Mouse (Mus musculus) neutrophil, adult 65 days (primary cell): Measurements from ENCODE around the gene Tex48. TPM values are rescaled to one million over a fixed set of nuclear protein-coding genes. Genes with fewer than 3 reads are reported as not detected.

ENCODE experiments used
- total RNA-seq: library from RNA; stranded (reverse); gene quantifications from 2 replicates; pipeline ENCODE4 v1.2.4, GENCODE M21; 2023

Tex48 gene
- not detected in 2 replicates for total RNA-seq

GRCm38 (mm10) chr4:63622378-63622835, at the start of gene Tex48:
Gene Tex48 (minus strand): TSS chr4:63622428.

GRCm38 (mm10) chr4:63663279-63663678, 41.1 kb upstream of the Tex48 start, which contains the start of gene Gm11214:
Gene Gm11214 (minus strand): TSS chr4:63663379.

GRCm38 (mm10) chr4:63604945-63605344, 17.3 kb downstream of the Tex48 start, which contains the start of gene Gm11213:
Gene Gm11213 (minus strand): TSS chr4:63605261.

GRCm38 (mm10) chr4:63558407-63559081, 63.7 kb downstream of the Tex48 start, which contains the start of gene Tmem268:
Gene Tmem268 (plus strand): TSS chr4:63558781.

Other genes with a start within 250 kb of the Tex48 start
- gene Akna, start 219.1 kb downstream of the Tex48 start, total RNA-seq: 260 and 309 TPM in 2 replicates
- gene Whrn, start 126.4 kb downstream of the Tex48 start, total RNA-seq: 0.95 and 1.4 TPM in 2 replicates
- gene Atp6v1g1, start 77.7 kb downstream of the Tex48 start, total RNA-seq: 143 and 167 TPM in 2 replicates
- 22.0 and 29.3 TPM in 2 replicates for gene Tmem268, start 63.6 kb downstream of the Tex48 start, total RNA-seq
- gene Gm11213, start 17.2 kb downstream of the Tex48 start, total RNA-seq: not detected in 2 replicates
- not detected in 2 replicates for gene Gm11214, start 41.0 kb upstream of the Tex48 start, total RNA-seq
- not detected in 2 replicates for gene Tnfsf15, start 122.7 kb upstream of the Tex48 start, total RNA-seq
- gene Tnfsf8, start 238.9 kb upstream of the Tex48 start, total RNA-seq: not detected in 2 replicates